ENCODE assay signal across 18 mouse cellular contexts in genomic region chr2:52636051-52636450, GRCm38 (mm10).
"Had no signal": no experiment of that assay in that cellular context is flagged by ENCODE, and none has a peak within 500 bp of the region (broad histone marks: within the 10 kb centered on the region; RNA-seq: fewer than 3 reads in every experiment).

No protein-coding gene starts in this region.

- H3K4me1 ChIP-seq: stomach, embryonic 15.5 days had no signal

- H3K9me3 ChIP-seq: lung, embryonic 15.5 days; megakaryocyte, embryonic 14.5 days; midbrain, embryonic 13.5 days; midbrain, embryonic 15.5 days; neural tube, embryonic 12.5 days; stomach, embryonic 15.5 days had no signal

- H3K27ac ChIP-seq: lung, embryonic 15.5 days; macrophage; midbrain, embryonic 13.5 days; midbrain, embryonic 15.5 days; neural tube, embryonic 12.5 days; stomach, embryonic 15.5 days; stomach, postnatal 0 days had no signal

- H3K4me3 ChIP-seq: lung, embryonic 15.5 days; megakaryocyte, embryonic 14.5 days; midbrain, embryonic 13.5 days; midbrain, embryonic 15.5 days; neural tube, embryonic 12.5 days; stomach, embryonic 15.5 days had no signal

- H3K4me2 ChIP-seq: lung, embryonic 15.5 days; midbrain, embryonic 11.5 days; midbrain, embryonic 13.5 days; midbrain, embryonic 15.5 days; neural tube, embryonic 12.5 days; stomach, embryonic 15.5 days had no signal

- ATAC-seq: liver, postnatal 0 days; lung, postnatal 0 days; midbrain, embryonic 13.5 days had no signal

- H3K9ac ChIP-seq: liver, postnatal 0 days; lung, embryonic 15.5 days; midbrain, embryonic 13.5 days; midbrain, embryonic 15.5 days; neural tube, embryonic 12.5 days; stomach, embryonic 15.5 days had no signal

- H3K36me3 ChIP-seq: lung, embryonic 15.5 days; midbrain, embryonic 13.5 days; midbrain, embryonic 15.5 days; neural tube, embryonic 12.5 days; stomach, embryonic 15.5 days had no signal

- DNase-seq: liver, postnatal 0 days; lung, adult 2 months; lung, postnatal 14 days; lung, postnatal 36 days; right cerebral cortex, postnatal 14 days; thymus, adult 2 months; thymus, postnatal 25 days; thymus, postnatal 4 days had no signal

- H3K27me3 ChIP-seq: lung, embryonic 15.5 days; midbrain, embryonic 13.5 days; midbrain, embryonic 15.5 days; neural tube, embryonic 12.5 days; stomach, embryonic 15.5 days had no signal
